Mouse (Mus musculus): ENCODE results near the gene Gm3149. TPM values are rescaled to one million over a fixed set of nuclear protein-coding genes. Genes with fewer than 3 reads are reported as not detected.
"Not testable (repeated sequence)": the region's sequence is repeated elsewhere in the genome, so short reads cannot be mapped to it uniquely, and the experiment has no call there.

The Gm3149 gene
- not detected for total RNA-seq (2021)
- long read RNA-seq, experiment 1 = 0 reads
- long read RNA-seq, experiment 2 = 0 reads

DNA sequence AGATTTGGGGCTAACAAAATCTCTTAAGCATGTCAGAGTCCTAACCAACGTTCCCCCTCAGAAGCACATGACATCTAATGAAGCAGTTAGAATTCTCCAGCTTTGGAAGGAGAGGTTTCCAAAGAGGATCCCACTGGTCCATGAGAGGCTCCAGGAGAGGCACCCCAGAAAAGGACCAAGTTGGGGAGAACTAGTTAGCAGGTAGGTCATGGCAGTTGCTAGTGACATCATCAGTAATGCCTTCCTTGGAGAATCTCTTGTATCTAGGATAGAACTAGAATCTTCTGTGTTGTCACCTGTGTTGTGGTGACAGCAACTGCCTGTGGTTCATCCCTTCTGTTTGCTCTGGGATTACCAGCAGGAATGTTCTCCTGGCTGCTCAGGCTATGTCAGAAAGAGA is at the start of gene Gm3149:
Gm3149 (plus strand) TSS at position 301 of the 400 bp plus-strand sequence.
- not testable (repeated sequence) for DNase-seq (ENCODE audit: low spot score in 2 of 2)

DNA sequence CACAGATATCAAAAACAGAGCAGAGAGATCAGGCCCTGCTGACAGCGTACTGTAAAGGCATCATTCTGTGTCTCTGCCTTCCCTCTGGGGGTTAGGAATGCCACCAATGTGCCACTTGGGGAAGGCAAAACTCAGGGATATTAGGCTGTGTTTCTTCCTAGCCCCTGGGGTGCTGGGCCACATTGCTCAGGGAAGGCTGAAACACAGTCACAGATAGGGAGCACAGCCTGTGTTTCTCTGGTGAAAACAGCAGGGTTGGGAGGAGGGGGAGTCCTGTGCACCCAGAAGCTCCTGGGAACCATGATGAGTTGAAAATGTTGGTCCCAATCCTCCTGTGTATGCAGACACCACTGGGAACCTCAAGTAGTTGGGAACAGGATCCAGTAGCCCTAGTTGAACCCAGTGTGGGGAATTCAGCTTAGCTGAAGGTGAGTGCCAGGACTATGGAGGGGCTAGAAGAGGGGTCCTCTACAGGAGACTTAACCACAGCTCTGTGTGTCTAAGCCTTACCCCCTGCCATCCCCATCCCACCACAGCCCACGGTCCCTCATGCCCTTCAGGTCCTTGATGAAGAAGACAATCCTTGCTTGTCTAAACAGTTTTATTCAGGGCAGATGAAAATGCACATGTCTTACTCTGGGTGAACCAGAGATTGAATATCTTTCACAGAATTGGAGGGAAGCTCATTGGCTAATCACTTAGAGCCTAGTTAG is 47.7 kb upstream of the Gm3149 start:
- not testable (repeated sequence) for DNase-seq (ENCODE audit: low spot score in 2 of 2)

DNA sequence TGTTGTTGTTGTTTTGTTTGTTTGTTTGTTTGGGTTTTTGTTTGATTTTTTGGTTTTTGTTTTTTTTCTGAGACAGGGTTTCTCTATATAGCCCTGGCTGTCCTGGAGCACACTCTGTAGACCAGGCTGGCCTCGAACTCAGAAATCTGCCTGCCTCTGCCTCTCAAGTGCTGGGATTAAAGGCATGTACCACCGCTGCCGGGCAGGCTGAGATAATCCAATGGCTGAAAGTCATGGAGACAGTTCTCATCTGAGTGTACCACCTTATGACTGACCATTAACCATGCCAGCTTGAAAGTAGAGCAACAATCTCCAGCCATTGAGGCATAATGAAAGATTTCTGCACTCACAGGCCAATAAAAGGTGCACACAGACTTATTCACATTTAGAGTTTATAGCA is 37.3 kb upstream of the Gm3149 start:
- not testable (repeated sequence) for DNase-seq (ENCODE audit: low spot score in 2 of 2)

DNA sequence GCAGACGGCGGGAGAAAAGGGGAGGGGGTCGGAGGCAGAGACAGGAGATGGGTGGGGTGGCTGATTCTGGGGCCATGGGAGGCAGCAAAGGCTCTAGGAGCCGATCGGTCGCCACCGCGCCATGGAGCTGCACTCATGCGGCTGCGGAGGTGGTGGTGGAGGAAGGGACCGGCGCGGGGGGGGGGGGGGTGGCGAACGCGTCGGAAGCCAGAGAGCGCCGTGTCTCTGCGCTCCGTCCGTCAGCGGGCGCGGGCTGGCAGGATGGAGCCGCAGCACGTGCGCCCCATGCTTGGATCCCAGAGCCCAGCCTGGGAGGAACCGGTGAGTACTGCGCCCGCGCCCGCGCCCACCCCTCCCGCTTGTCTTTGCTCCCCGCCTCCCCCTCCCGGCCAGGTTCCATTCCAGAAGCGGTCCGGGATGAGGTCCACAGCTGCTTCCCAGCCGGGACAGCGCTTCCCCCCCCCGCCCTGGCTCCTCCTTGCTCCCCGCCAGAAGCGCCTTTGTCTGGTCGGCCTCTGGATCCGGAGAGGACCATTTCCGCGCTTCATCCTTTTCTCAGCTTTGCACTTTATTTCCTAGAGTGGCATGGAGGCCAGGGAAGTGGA is 17.5 kb downstream of the Gm3149 start, which contains the start of gene 2610042L04Rik:
2610042L04Rik (plus strand) TSS at position 288 of the 605 bp plus-strand sequence.
- not testable (repeated sequence) for DNase-seq (ENCODE audit: low spot score in 2 of 2)

DNA sequence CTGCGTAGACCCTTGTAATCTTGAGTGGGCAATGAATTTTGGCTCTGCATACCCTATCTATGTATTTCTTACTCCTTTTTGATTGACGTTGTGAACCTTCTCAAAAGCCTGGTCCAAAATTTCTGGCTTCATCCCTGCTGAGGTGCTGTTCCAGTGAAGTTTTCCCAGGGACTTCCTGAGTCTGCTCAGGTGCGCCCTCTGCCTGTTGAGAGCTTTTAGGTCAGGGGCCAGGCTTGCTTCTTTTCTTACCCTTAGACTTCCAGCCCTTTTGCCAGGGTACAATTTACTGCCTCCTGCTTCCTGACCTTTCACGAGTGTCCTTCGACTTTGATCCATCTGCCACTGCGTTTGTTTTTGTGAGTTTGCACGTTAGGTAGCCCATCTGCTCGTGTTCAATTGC is 18.4 kb downstream of the Gm3149 start:
- not testable (repeated sequence) for DNase-seq (ENCODE audit: low spot score in 2 of 2)

DNA sequence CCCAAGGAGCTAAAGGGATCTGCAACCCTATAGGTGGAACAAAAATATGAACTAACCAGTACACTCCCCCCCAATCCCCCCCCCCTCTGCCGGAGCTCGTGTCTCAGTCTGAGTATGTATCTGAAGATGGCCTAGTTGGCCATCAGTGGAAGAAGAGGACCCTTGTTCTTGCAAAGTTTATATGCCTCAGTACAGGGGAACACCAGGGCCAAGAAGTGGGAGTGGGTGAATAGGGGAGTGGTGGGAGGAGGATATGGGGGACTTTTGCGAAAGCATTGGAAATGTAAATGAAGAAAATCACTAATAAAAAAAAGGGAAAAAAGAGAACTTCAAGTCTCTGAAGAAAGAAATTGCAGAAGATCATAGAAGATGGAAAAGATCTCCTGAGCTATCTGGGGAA is 51.9 kb downstream of the Gm3149 start:
- not testable (repeated sequence) for DNase-seq (ENCODE audit: low spot score in 2 of 2)

DNA sequence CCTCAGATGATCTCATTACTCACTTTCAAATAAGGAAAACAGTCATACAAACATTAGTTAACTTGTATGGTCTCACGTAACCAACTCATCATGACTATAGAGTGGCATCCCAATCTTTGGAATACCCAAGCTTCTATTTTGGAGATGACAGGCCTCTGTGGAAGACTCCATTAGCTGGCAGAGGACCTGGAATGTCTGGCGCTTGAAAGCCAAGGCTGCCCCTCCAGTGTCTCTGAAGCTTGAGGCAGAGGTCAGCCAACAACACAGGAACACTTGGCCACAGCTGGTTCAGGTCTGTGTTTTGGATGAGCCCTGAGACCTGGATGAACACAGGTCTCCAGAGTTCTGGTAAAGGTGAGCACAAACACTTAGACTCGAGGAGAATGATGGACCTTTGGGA is 52.6 kb downstream of the Gm3149 start:
- not testable (repeated sequence) for DNase-seq (ENCODE audit: low spot score in 2 of 2)

Other genes with a start within 250 kb of the Gm3149 start
- under 1 TPM in 1 of 2 experiments, not detected in 1; 0.51 TPM for gene Gm3115, start 233.2 kb upstream of the Gm3149 start, total RNA-seq (2021)
- gene Gm8108, start 206.8 kb upstream of the Gm3149 start, total RNA-seq (2021) = 1 to 10 TPM; 5.7 to 9.4 TPM
- not detected for gene Gm3127, start 152.3 kb upstream of the Gm3149 start, total RNA-seq (2021)
- gene Gm2974, start 134.7 kb upstream of the Gm3149 start, total RNA-seq (2021) = 1 to 10 TPM in 1 of 2 experiments, under 1 TPM in 1; 0.95 to 1.7 TPM
- not detected for gene Gm3138, start 67.7 kb upstream of the Gm3149 start, total RNA-seq (2021)
- 1 to 10 TPM in 1 of 2 experiments, under 1 TPM in 1; 0.55 to 1.4 TPM for gene 2610042L04Rik, start 17.5 kb downstream of the Gm3149 start, total RNA-seq (2021)
- not detected for gene Gm3159, start 80.2 kb downstream of the Gm3149 start, total RNA-seq (2021)
- 1 to 10 TPM in 1 of 2 experiments, under 1 TPM in 1; 0.74 to 1.4 TPM for gene Gm3164, start 98.2 kb downstream of the Gm3149 start, total RNA-seq (2021)
- gene Gm3173, start 113.7 kb downstream of the Gm3149 start, total RNA-seq (2021) = 1 to 10 TPM in 1 of 2 experiments, not detected in 1; 4.2 TPM
- gene Gm3182, start 164.5 kb downstream of the Gm3149 start, total RNA-seq (2021) = not detected
- gene Gm3047, start 238.1 kb downstream of the Gm3149 start, total RNA-seq (2021) = not detected

Data from layer of hippocampus, postnatal 14 days (tissue).